Mouse (Mus musculus) hindbrain, embryonic 16.5 days (tissue): Measurements from ENCODE around the gene Srebf2. TPM values are rescaled to one million over a fixed set of nuclear protein-coding genes. Genes with fewer than 3 reads are reported as not detected.

Source experiments
- ATAC-seq: fragments of 200-750 bp; cut with Nextera tagmentation; 2 replicates; pipeline ENCODE4 v1.8.0; 2017; ENCODE audit warnings: moderate TSS enrichment, moderate library complexity
- H3K27ac ChIP-seq: fragments of 300-500 bp; sonication (generic); 2 replicates; pipeline ENCODE4 v1.5.1; 2014; ENCODE audit warnings: low read depth, mild to moderate bottlenecking, control low read depth, low read length, moderate library complexity
- H3K27me3 ChIP-seq: fragments of 300-500 bp; sonication (generic); replicated peaks from 2 replicates; pipeline ENCODE4 v1.6.1; 2014; ENCODE audit warnings: low read length; ENCODE audit not compliant: control insufficient read depth, insufficient read depth
- H3K36me3 ChIP-seq: fragments of 300-500 bp; sonication (generic); 2 replicates; pipeline ENCODE4 v1.6.1; 2014; ENCODE audit warnings: mild to moderate bottlenecking, low read length, moderate library complexity, mixed read lengths; ENCODE audit not compliant: control insufficient read depth, insufficient read depth
- H3K4me1 ChIP-seq: fragments of 300-500 bp; sonication (generic); 2 replicates; pipeline ENCODE4 v1.6.1; 2014; ENCODE audit warnings: low read depth, low read length; ENCODE audit not compliant: control insufficient read depth, insufficient read depth
- H3K4me2 ChIP-seq: fragments of 300-500 bp; sonication (generic); 2 replicates; pipeline ENCODE4 v1.6.1; 2014; ENCODE audit warnings: mild to moderate bottlenecking, low read length, control low read depth, moderate library complexity
- H3K4me3 ChIP-seq: fragments of 300-500 bp; sonication (generic); 2 replicates; pipeline ENCODE4 v1.5.1; 2014; ENCODE audit warnings: mild to moderate bottlenecking, low read length, control low read depth, moderate library complexity
- H3K9ac ChIP-seq: fragments of 300-500 bp; sonication (generic); 2 replicates; pipeline ENCODE4 v1.6.1; 2014; ENCODE audit warnings: low read depth, mild to moderate bottlenecking, control low read depth, low read length, moderate library complexity
- H3K9me3 ChIP-seq: fragments of 300-500 bp; sonication (generic); 2 replicates; pipeline ENCODE4 v1.6.1; 2014; ENCODE audit warnings: mild to moderate bottlenecking, low read length, moderate library complexity; ENCODE audit not compliant: control insufficient read depth
- WGBS: fragments of 180-500 bp; shearing (Covaris S2); extraction: QIAGEN DNeasy Blood & Tissue Kit; methylation state at CpG from one replicate; pipeline ENCODE4 v1.1.7; 2014; 5-methylcytosine and 5-hydroxymethylcytosine counted together
- polyA plus RNA-seq: library from polyadenylated mRNA; unstranded; fragments of >200 nt; fragmentation: Nextera tagmentation; extraction: Ambion mirVana; gene quantifications from 2 replicates; pipeline ENCODE4 v1.2.1, GENCODE M21; 2015

The Srebf2 gene
- polyA plus RNA-seq, 1 experiment from 2014 or later: 179 TPM

- peaks cover 71% of the 10 kb centered on the region for H3K36me3 ChIP-seq
- H3K9ac ChIP-seq: no peak overlapping the region
- H3K27me3 ChIP-seq: no peaks in the 10 kb centered on the region
- 89% methylated on average over 11 of the region's 11 CpGs for WGBS
- H3K4me2 ChIP-seq: no peak overlapping the region
- H3K9me3 ChIP-seq: no peaks in the 10 kb centered on the region
- no peaks in the 10 kb centered on the region for H3K4me1 ChIP-seq
- H3K27ac ChIP-seq: no peak overlapping the region
- H3K4me3 ChIP-seq: no peak overlapping the region
- no peak for ATAC-seq
Observed at GRCm38 (mm10) chr15:82197937-82198336, 51.0 kb downstream of the Srebf2 start.

DNA sequence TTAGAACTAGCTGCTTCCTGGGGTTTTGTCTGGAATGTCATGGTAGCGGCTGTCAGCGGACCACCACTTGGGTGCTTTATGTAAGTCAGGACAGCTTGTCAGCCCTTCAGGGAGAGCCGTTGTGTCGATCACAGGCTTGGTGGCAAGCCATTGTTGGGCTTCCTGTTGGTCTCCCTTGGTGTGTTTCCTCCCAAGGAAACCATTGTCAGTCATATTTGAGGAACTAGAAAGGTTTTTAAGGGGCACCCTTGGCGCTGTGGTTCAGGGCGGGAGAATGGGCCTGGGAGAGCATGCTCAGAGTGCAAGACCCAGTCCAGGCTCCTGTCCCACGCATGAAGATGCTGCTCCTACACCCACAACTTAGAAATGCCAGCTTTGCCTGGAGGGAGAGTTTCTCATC is 51.4 kb downstream of the Srebf2 start:
- H3K27ac ChIP-seq: no peak overlapping the region
- no peaks in the 10 kb centered on the region for H3K9me3 ChIP-seq
- 78% methylated on average over 7 of the region's 7 CpGs for WGBS
- no peak overlapping the region for H3K9ac ChIP-seq
- H3K4me2 ChIP-seq: no peak overlapping the region
- no peaks in the 10 kb centered on the region for H3K27me3 ChIP-seq
- H3K4me3 ChIP-seq: no peak overlapping the region
- H3K4me1 ChIP-seq: no peaks in the 10 kb centered on the region
- H3K36me3 ChIP-seq: peaks cover 70% of the 10 kb centered on the region
- ATAC-seq: no peak

DNA sequence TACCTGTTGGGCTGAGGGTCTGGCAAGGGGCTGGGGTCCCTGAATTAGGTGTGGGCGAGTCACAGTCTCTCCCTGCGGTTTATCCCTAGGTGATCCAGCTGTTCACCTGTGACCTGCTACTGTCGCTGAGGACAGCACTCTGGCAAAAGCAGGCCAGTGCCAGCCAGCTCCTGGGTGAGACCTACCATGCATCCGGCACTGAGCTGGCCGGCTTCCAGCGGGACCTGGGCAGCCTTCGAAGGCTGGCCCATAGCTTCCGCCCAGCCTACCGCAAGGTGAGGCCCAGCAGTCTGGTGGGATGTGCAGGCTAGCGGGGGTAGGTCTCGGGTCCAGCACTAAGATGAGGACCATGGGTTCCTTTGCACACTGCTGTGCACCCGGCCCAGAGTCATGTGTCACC is 52.6 kb downstream of the Srebf2 start:
- no peaks in the 10 kb centered on the region for H3K9me3 ChIP-seq
- no peak overlapping the region for H3K4me2 ChIP-seq
- no peak for ATAC-seq
- H3K4me1 ChIP-seq: peaks cover 7% of the 10 kb centered on the region
- H3K9ac ChIP-seq: no peak overlapping the region
- no peak overlapping the region for H3K27ac ChIP-seq
- WGBS: 85% methylated on average over 12 of the region's 12 CpGs
- no peaks in the 10 kb centered on the region for H3K27me3 ChIP-seq
- H3K36me3 ChIP-seq: peaks cover 64% of the 10 kb centered on the region
- H3K4me3 ChIP-seq: no peak overlapping the region

DNA sequence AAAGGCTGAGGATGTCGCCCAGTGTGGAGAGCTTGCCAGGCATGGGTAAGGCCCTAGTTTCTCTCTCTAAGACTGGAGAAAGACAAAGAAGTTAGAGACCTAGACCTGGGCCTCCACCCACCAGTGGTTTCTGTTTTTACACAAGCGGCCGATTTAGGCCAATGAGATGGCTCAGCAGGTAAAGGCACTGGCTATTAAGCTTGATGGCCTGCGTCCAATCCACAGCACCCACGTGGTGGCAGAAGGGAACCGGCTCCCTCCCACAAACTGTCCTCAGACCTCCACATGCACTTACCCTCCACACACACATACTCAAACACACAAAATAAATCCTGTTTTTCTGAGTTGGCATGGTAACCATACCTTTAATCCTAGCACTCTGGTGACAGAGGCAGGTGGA is 55.1 kb downstream of the Srebf2 start:
- Histone ChIP-seq H3K36me3 (peaks cover 43% of the 10 kb centered on the region), H3K4me2 (no peak overlapping the region), H3K27me3 (peaks cover 3% of the 10 kb centered on the region; the same call in 1 of the 2 replicates), H3K4me1 (peaks cover 16% of the 10 kb centered on the region), H3K9me3 (no peaks in the 10 kb centered on the region), H3K4me3 (no peak overlapping the region), H3K9ac (no peak overlapping the region), H3K27ac (no peak overlapping the region)
- WGBS: 86% methylated on average over 6 of the region's 6 CpGs
- no peak for ATAC-seq

DNA sequence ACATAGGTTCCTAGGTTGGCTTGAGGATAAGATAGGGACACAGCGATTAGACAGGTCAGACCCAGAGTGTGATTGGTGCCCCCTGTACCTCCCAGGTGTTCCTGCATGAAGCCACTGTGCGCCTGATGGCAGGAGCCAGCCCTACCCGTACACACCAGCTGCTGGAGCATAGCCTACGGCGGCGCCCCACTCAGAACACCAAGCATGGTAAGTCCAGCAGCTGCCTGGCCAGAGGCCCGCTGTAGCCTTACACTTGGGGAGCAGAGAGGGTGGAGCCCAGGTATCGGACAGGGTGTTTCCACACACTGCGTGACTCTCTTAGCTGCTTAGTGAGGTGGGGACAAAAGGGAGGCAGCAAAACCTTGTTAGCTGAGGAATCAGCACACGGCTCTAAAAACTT is 56.1 kb downstream of the Srebf2 start:
- Histone ChIP-seq H3K4me1 (peaks cover 25% of the 10 kb centered on the region), H3K9ac (no peak overlapping the region), H3K27ac (no peak overlapping the region), H3K9me3 (no peaks in the 10 kb centered on the region), H3K36me3 (peaks cover 35% of the 10 kb centered on the region), H3K27me3 (peaks cover 3% of the 10 kb centered on the region; the same call in 1 of the 2 replicates), H3K4me3 (no peak overlapping the region), H3K4me2 (no peak overlapping the region)
- WGBS: 93% methylated on average over 10 of the region's 10 CpGs
- no peak for ATAC-seq

DNA sequence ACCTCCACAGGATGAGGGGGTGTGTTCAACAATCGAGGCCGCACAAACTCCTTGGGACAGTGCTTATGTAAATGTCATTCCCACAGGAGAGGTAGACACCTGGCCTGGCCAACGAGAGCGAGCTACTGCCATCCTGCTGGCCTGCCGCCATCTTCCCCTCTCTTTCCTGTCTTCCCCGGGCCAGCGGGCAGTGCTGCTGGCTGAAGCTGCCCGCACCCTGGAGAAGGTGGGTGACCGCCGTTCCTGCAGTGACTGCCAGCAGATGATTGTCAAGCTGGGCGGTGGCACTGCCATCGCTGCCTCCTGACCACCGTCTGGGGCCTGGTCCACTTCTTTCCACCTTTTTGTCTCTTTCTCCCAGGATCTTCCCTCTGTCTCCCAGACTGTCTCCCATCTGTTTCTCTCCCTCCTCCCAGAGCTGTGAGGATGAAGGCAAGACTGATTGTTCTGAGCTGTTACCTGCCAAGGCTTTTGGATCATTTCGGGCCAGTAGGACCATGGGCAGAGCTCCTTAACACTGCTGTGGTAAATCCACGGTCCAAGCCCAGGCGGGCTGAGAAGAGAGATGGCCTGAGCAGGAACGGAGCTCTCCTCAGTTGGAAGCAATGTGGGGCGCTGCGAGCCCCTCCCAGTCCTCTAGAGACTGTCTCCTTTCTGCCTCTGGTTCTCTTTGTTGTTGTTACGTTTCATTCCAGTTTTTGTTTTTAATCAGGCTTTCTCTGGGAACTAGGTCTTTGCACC is 56.8 kb downstream of the Srebf2 start:
- H3K4me3 ChIP-seq: no peak overlapping the region

GRCm38 (mm10) chr15:82204680-82205371 is 57.8 kb downstream of the Srebf2 start:
- Histone ChIP-seq H3K4me1 (peaks cover 25% of the 10 kb centered on the region), H3K9me3 (no peaks in the 10 kb centered on the region), H3K27ac (no peak overlapping the region), H3K27me3 (peaks cover 14% of the 10 kb centered on the region), H3K9ac (no peak overlapping the region), H3K36me3 (peaks cover 21% of the 10 kb centered on the region), H3K4me3 (no peak overlapping the region), H3K4me2 (no peak overlapping the region)
- ATAC-seq: no peak
- 71% methylated on average over 10 of the region's 10 CpGs for WGBS

More for the DNA sequence above, 56.8 kb downstream of the Srebf2 start:
- Histone ChIP-seq H3K4me1 (peaks cover 25% of the 10 kb centered on the region), H3K36me3 (peaks cover 31% of the 10 kb centered on the region), H3K9me3 (no peaks in the 10 kb centered on the region), H3K27ac (no peak overlapping the region), H3K4me2 (no peak overlapping the region), H3K27me3 (peaks cover 8% of the 10 kb centered on the region), H3K9ac (no peak overlapping the region)
- 62% methylated on average over 20 of the region's 20 CpGs for WGBS
- ATAC-seq: no peak

DNA sequence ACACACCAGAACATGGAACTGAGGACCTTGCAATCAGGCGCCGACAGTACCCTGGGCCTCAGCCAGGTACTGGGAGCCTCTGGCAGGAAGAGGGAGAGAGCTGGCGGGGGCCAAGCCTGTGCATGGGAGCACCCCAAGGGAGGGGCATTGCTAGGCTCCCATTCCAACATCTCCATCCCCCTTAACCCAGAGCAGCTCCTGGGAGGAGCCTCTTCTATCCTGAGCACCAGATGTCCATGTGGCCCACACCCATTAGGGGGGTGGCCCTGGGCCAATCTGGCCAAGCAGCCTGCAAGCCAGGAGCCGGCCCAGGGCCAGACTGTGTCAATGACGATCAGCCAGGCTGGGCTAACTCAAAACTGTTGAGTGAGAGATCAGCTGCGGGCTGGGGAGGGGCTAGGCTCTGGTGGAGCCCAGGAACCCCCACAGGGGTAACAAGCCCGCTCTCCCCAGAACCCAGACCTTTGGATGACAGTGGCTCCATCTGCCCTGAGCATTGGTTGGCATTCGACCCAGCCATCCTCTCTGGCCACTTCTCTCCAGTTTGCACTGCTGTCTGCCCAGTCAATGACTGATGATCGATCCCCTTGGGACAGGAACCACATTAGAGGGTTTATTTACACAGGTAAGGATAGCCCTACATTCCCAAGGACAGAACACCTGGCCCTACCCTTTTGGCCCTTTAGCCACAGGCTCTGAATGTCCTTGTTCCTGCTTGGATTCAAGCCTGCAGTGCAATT is 59.6 kb downstream of the Srebf2 start:
- Histone ChIP-seq H3K9me3 (no peaks in the 10 kb centered on the region), H3K4me2 (no peak overlapping the region), H3K27me3 (peaks cover 30% of the 10 kb centered on the region), H3K36me3 (peaks cover 8% of the 10 kb centered on the region; the same call in 1 of the 2 replicates), H3K4me1 (peaks cover 29% of the 10 kb centered on the region), H3K9ac (no peak overlapping the region; the same call in 1 of the 2 replicates), H3K27ac (no peak overlapping the region), H3K4me3 (no peak overlapping the region)
- ATAC-seq: peak; percentile 89
- 43% methylated on average over 9 of the region's 9 CpGs for WGBS

- Histone ChIP-seq H3K36me3 (peaks cover 6% of the 10 kb centered on the region; the same call in 1 of the 2 replicates), H3K4me2 (peak overlapping the region; percentile 31), H3K27ac (no peak overlapping the region), H3K27me3 (peaks cover 34% of the 10 kb centered on the region), H3K4me1 (peaks cover 34% of the 10 kb centered on the region), H3K4me3 (no peak overlapping the region), H3K9me3 (no peaks in the 10 kb centered on the region), H3K9ac (peak overlapping the region; percentile 39; the same call in 1 of the 2 replicates)
- ATAC-seq: no peak
- 16% methylated on average over 34 of the region's 34 CpGs for WGBS
Observed at GRCm38 (mm10) chr15:82207105-82207459, 60.1 kb downstream of the Srebf2 start.
